Mouse (Mus musculus) layer of hippocampus, postnatal 14 days (tissue): Measurements from ENCODE around the gene Gpc1. TPM values are rescaled to one million over a fixed set of nuclear protein-coding genes. Genes with fewer than 3 reads are reported as not detected.

Source experiments
- DNase-seq, 2 experiments: peaks; one replicate each; pipeline ENCODE4 v3.0.0; 2021 to 2022; ENCODE audit warnings: low spot score in 2 of 2, mixed read lengths in 1 of 2
- long read RNA-seq, 2 experiments: library from polyadenylated mRNA; stranded (forward); transcript quantifications; one replicate each; pipeline ENCODE4 v2.0.0; 2021
- total RNA-seq, 2 experiments: library from RNA; stranded (reverse); gene quantifications; 2 replicates each; pipeline ENCODE4 v1.2.3; 2021

Gpc1 gene
- 100 to 1,000 TPM; 140 to 150 TPM for total RNA-seq
- long read RNA-seq, experiment 1, full-length matches to known transcripts = 136 of 174 reads
- long read RNA-seq, experiment 1, partial matches to known transcripts = 33 of 174 reads
- long read RNA-seq, experiment 1, other reads (novel, unspliced or antisense) = 5 of 174 reads
- long read RNA-seq, experiment 2, full-length matches to known transcripts = 165 of 216 reads
- long read RNA-seq, experiment 2, partial matches to known transcripts = 44 of 216 reads
- long read RNA-seq, experiment 2, other reads (novel, unspliced or antisense) = 7 of 216 reads

- DNase-seq = peak; percentile 83 to 91
Measured at GRCm38 (mm10) chr1:92831188-92832001, at the start of gene Gpc1. Gpc1 (plus strand) TSS chr1:92831645.

DNA sequence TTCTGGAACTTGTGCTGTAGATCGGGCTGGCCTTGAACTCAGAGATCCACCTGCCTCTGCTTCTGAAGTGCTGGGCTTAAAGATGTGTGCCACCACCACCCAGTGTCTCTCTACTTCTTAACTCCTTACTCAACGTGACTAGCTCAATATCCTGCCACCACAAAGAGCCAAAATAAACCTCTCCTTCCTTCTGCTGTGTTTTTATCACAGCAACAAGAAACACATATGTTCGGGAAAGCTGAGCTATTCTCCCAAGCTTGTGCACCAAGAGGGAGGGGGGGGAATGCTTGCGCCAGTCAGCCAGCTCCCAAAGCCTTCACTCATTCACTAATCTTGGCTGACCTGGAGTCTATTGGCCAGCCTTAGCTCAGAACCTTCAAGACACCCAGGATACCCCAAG, 49.6 kb upstream of the Gpc1 start:
- peak in 1 of 2 experiments; percentile 28 for DNase-seq

- DNase-seq = no peak
Measured at GRCm38 (mm10) chr1:92782587-92782986, 48.9 kb upstream of the Gpc1 start.

DNA sequence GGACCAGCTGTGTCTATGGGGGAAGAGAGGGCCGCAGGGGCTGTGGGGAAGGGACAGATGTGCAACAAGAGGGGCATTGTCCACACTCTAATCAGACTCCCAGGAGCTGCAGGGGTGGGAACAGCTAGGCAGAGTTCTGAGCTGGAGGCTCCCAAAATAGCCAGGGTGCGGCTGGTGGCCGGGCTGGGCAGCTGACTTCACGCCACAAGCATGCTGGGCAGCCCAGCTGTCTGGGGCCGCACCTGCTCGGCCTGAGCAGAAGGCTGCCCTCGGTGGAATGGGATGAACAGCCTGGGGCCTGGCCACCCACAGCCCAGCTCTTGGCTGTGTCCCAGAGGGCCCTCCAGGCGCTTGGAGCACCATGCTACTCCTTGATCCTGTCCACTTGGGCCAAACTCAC, 44.2 kb upstream of the Gpc1 start:
- no peak for DNase-seq

DNA sequence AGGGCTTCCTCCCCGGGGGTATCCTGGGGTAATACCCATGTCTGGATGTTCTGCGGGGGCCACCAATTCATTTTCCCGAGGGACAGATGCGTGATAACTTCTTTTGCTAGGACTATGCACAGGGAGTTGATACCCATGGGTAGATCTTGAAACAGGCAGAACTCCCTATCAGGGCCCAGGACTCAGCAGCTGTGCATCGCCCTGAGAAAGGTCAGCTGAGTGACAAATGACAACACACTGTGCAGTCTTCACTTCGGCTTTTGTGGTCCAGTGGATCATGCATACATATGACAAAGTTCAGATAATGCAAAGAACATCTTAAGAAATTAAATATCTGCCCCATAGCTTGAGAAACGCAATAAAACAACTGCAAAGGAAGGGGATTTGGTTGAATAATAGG, 43.4 kb upstream of the Gpc1 start:
- no peak for DNase-seq

- no peak for DNase-seq
Measured at GRCm38 (mm10) chr1:92790628-92791027, 40.8 kb upstream of the Gpc1 start.

DNA sequence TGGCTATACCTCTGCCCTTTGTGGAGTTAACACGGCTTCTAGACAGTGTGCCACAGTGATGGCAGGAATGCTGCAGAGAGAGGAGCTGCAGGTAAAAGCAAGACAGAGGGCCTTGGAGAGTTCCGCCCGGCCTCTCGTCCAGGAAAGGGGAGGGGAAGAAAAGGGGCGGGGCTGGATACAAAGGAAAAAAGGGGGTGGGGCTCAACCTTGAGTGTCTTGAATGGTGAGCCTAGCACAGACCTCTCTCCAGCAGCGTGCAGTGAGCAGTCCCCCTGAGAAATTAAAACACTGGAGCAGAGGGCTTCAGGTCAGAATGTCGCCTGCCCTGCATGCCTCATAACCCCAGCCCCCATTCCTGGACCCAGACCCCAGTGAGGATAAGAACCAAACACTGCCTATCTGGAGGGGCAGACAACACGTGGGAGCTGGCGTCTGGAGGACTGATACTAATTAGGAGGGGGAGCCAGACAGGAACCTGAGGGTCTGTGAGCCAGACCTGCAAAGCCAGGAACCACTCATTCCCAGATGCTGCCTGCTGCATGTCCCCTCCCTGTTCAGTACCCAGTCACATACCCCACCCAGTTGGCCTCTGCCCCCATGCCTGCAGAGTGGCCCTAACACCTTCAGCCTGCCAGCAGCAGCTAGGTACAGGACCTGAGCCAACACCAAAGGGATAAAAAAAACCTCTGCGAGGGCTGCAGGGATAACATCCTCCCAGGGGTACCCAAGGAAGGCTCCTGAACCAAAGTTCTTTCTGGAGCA, 40.2 kb upstream of the Gpc1 start:
- DNase-seq = no peak

DNA sequence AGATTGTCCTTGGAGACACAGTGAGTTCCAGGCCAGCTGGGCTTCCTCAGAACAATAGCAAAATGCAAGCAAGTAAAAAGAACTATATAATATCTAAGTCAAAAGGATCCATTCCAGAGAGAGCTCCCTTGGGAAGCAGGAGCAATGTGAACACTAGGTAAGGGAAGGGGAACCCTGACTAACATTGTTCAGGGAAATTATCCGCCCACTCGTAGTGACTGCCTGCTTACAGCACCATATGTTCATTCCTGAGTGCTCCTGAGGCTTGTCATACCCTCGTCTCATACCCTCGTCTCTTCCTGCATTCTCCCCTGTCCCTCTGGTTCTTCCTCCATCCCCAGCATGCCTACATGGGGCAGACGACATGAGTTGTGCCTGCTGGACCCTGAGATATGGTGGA, 37.7 kb upstream of the Gpc1 start:
- DNase-seq = no peak

DNA sequence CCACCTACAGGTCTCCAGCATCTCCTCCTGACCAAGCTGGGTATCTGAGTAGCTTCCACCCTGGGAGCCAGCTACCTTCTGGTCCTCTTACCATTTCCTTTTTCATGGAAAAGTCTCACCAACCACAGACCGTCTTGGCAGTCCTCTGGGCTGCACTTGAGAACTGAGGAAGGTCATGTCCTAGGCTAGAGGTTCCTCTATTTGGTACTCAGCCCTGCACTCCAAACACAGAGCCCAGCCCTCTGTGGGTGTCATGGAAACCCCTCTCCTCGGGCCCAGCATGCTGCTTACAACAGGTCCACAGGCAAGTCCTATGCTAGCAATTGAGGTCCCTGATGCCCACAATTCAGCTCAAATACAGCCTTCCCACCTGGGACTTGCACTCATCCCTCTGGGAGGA, 33.0 kb upstream of the Gpc1 start:
- no peak for DNase-seq

DNA sequence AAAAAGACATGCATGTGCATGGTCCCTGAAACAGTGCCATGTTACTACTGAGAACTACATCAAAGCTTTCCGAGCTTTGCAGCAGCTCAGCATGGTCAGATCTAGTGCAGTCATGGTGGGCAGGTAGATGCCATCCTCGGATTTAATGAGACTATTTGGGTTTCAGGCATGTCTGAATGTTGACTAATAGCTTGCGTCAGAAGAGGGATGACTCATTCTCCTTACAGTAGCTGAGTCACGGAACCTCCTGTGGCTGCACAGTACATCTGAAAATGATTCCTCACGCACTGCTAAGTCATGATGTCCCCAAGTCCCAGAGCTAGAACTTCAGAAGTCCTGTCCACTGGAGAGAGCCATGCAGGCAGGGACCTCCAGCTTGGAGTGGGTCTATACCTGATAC, 31.8 kb upstream of the Gpc1 start:
- peak in 1 of 2 experiments; percentile 7 for DNase-seq

DNA sequence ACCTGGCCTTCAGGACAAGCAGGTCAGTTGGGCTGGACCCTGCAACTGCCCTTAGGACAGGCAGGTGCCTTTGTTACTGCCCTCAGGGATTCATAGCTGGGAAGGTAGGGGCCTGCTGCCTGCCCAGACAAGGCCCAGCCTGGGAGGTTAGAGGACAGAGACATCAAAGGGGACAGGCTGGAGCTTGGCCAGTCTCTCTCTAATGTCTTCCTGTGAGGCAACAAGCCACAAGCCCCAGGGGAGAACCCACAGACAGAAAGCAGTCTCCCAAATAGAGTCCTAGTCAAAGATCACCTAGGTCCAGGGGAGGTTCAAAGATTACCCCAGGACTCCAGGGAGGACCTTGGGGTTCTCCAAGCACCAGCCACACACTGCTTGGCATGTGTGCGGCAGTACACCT, 29.1 kb upstream of the Gpc1 start:
- DNase-seq = no peak

- no peak for DNase-seq
Measured at GRCm38 (mm10) chr1:92803376-92803775, 28.1 kb upstream of the Gpc1 start.

DNA sequence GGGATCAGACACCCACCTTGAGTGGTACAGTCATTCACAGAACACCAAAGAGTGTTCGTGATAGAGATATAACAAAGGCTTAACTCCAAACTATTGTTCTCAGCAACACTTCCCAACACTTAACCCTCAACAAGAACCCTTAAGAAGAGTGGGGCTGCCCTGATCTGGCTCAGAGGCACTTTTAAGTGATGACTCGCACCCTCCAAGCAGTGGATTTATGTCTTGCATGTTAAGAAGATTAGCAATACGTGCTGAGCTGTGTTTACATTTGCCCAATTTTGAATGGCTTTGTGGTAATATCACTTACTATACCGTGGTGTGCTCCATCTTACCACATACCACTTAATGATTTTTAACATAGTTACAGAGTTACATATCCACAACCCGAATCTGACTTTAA, 26.3 kb upstream of the Gpc1 start:
- DNase-seq = no peak

DNA sequence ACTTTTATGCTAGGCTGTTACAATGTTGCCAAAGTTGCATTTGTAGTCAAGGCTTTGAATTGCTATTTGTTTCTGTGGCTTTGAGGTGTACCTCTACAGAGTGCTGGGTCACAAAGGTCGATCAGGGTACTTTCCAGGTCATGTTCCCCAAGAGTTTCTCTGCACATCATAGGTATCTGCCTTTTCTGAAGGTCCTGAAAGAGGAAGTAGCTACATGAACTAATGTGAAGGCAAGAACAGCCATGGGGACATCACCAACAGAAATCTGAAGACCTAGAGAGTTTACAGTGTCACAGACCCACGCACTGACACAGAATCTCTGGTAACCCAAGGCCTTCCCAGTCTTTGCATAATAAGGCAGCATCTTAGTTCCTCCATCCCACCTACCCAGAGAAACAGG, 25.6 kb upstream of the Gpc1 start:
- no peak for DNase-seq

DNA sequence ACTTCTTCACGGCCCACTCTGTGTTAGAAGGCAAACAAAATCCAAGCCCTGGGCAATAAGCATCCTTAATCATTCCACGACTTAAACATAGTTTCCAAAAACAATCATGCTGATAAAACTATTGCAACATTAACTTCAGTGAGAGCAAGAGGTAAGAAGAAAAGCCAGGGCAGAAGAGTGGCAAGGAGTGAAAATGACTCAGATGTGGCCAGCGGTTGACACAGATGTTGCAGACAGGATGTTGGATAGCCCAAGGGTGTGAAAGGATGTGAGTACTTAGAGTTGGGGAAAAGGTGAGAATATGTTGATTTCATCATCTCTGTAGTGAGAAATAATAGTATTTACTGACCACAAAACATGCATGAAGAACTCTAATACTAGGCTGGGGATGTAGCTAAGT, 24.7 kb upstream of the Gpc1 start:
- DNase-seq = no peak

GRCm38 (mm10) chr1:92809621-92810020, 21.8 kb upstream of the Gpc1 start:
- no peak for DNase-seq

DNA sequence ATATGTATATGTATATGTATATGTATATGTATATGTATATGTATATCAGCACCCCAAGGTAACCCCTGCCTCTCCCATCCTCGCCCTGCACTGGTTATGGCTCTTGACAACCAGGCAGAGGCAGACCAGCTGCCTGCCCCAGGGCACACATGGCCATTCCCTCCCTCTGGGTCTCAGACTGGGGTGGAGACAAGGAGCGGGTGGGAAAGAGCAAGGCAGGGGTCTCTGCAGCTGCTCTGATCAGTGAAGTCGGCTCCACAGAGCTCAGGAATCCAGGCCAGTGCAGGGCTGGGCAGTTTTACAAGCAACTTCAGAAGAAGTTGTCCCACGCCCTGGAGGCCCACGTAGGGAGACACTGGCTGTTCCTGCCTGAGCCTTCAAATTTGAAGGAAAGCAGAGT, 17.1 kb upstream of the Gpc1 start:
- no peak for DNase-seq

DNA sequence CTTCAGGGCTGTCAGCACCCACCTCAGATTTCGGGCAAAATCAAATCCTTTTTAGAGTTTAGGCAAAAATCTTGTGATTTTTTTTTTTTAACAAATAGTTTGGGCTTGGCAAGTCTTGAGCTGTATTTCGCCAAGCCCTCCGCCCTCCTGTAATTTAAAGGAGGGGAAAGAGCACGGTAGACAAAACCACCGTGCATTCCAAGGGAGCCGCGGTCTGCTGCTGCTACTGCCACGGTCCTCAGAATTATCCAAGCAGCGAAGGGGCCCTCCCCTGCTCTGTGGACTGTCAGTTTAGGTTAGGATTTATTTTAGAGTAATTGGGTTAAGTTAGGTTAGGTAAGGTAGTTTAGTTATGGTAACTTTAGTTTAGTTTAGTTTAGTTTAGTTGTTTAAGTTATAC, 16.3 kb upstream of the Gpc1 start:
- no peak for DNase-seq

GRCm38 (mm10) chr1:92815756-92816294, 15.6 kb upstream of the Gpc1 start:
- DNase-seq = no peak

GRCm38 (mm10) chr1:92830626-92831187, 738 bp upstream of the Gpc1 start:
- DNase-seq = no peak
